ENCODE assay signal across 8 mouse cellular contexts in genomic region chr1:87041814-87042438, GRCm38 (mm10). TPM values are rescaled to one million over a fixed set of nuclear protein-coding genes. Genes with fewer than 3 reads are reported as not detected.
A peak's percentile ranks its signal among the peaks of the same experiment; 100 is the strongest.
DNase-seq lines count a peak whose midpoint lies in the region; ATAC-seq and TF ChIP-seq lines count a peak whose summit lies in the region.

No protein-coding gene starts in this region.

- no peak for TF ChIP-seq POLR2A in olfactory bulb, adult 2 months (IDR thresholded peaks at IDR 0.05; ENCODE audit: insufficient read depth, low read depth, low read length)

- no peak for TF ChIP-seq EP300 in liver, postnatal 0 days (IDR thresholded peaks at IDR 0.05; ENCODE audit: low read depth)

- H3K27ac ChIP-seq in forebrain, embryonic 10.5 days: no peak overlapping the region
- no peak overlapping the region for H3K27ac ChIP-seq in liver, postnatal 0 days (ENCODE audit: low read depth)
- H3K27ac ChIP-seq in olfactory bulb, adult 2 months (ENCODE audit: insufficient read depth, low read depth, low read length): no peak overlapping the region

- intact Hi-C loops in heart, postnatal 36 days (cut with DNase I): loop anchor here (1.0 to 5.0 kb wide), 5 partner anchors 70 to 424 kb away; no protein-coding TSS in a partner anchor

- H3K36me3 ChIP-seq in forebrain, embryonic 10.5 days (replicated peaks): 0 out of 2 replicates have a peak, but pooled peaks cover 11% of the 10 kb centered on the region
- H3K36me3 ChIP-seq in liver, postnatal 0 days (replicated peaks; ENCODE audit: insufficient read depth, low read length): no peaks in the 10 kb centered on the region

- peak; percentile 95 for TF ChIP-seq CTCF in liver, postnatal 0 days (IDR thresholded peaks at IDR 0.05; ENCODE audit: low read depth)
- peak; percentile 64 for TF ChIP-seq CTCF in olfactory bulb, adult 2 months (IDR thresholded peaks at IDR 0.05; ENCODE audit: insufficient read depth, low read depth, low read length)

- H3K4me2 ChIP-seq in liver, postnatal 0 days (ENCODE audit: low read depth, low read length): no peak overlapping the region

- ATAC-seq in liver, postnatal 0 days: peak; percentile 23; the same call in 1 of the 2 replicates

- H3K27me3 ChIP-seq in forebrain, embryonic 10.5 days (ENCODE audit: poor library complexity, severe bottlenecking): no peaks in the 10 kb centered on the region
- no peaks in the 10 kb centered on the region for H3K27me3 ChIP-seq in liver, postnatal 0 days (ENCODE audit: insufficient read depth, low read length)

- H3K4me3 ChIP-seq in forebrain, embryonic 10.5 days: no peak overlapping the region
- H3K4me3 ChIP-seq in liver, postnatal 0 days (ENCODE audit: low read depth, low read length): no peak overlapping the region
- no peak overlapping the region for H3K4me3 ChIP-seq in olfactory bulb, adult 2 months (ENCODE audit: insufficient read depth, low read depth, low read length)

- no peaks in the 10 kb centered on the region for H3K9me3 ChIP-seq in forebrain, embryonic 10.5 days
- H3K9me3 ChIP-seq in liver, postnatal 0 days (ENCODE audit: low read length): no peaks in the 10 kb centered on the region

- WGBS in forebrain, embryonic 10.5 days: 0% methylated on average over 1 of the region's 1 CpGs
- WGBS in large intestine, adult 2 months: 3% methylated on average over 1 of the region's 1 CpGs
- WGBS in liver, postnatal 0 days (ENCODE audit: insufficient replicate concordance): 3% methylated on average over 1 of the region's 1 CpGs
- 0% methylated on average over 1 of the region's 1 CpGs for WGBS in olfactory bulb, adult 2 months

- no peak overlapping the region for H3K9ac ChIP-seq in liver, postnatal 0 days (replicated peaks)

- DNase-seq in ES-CJ7 (ENCODE audit: low read depth, low spot score): peak; percentile 62
- DNase-seq in c-Kit-positive CD71-negative TER-119-negative erythroid progenitor cells, embryonic 14.5 days (ENCODE audit: low read depth): peak; percentile 57
- peak; percentile 74 for DNase-seq in forebrain, embryonic 10.5 days (ENCODE audit: extremely low spot score, low spot score)
- DNase-seq in heart, postnatal 36 days: peak; percentile 72 to 76
- peak; percentile 24 for DNase-seq in large intestine, adult 2 months (ENCODE audit: low read depth, low spot score)
- peak; percentile 75 for DNase-seq in liver, postnatal 0 days
- peak; percentile 58 to 63 for DNase-seq in thymus, postnatal 36 days

- peaks cover 9% of the 10 kb centered on the region; the same call in 1 of the 2 replicates for H3K4me1 ChIP-seq in forebrain, embryonic 10.5 days
- H3K4me1 ChIP-seq in liver, postnatal 0 days (ENCODE audit: insufficient read depth): no peaks in the 10 kb centered on the region
- no peaks in the 10 kb centered on the region for H3K4me1 ChIP-seq in olfactory bulb, adult 2 months (ENCODE audit: control insufficient read depth, insufficient read depth, low read length)

RNA-seq across cellular contexts. Expression of gene Alppl2, which starts 47.8 kb away (rescaled TPM):
- not detected in 2 replicates for polyA plus RNA-seq in forebrain, embryonic 10.5 days (2016; fragmentation: Nextera tagmentation; extraction: Ambion mirVana)
- not detected for total RNA-seq in heart, postnatal 36 days (2021)
- 1.5 and 6.3 TPM in 2 replicates for polyA plus RNA-seq in large intestine, adult 2 months (2012; rRNA removed)
- polyA plus RNA-seq in liver, postnatal 0 days (2015; fragmentation: Nextera tagmentation; extraction: Ambion mirVana): not detected in 2 replicates
- polyA plus RNA-seq in olfactory bulb, adult 2 months (2012; ENCODE audit: insufficient read depth, insufficient read length, low replicate concordance, missing spikeins): not detected in 2 replicates

RNA-seq across cellular contexts. Expression of gene Alpi, which starts 59.5 kb away (rescaled TPM):
- not detected in 2 replicates for polyA plus RNA-seq in forebrain, embryonic 10.5 days (2016; fragmentation: Nextera tagmentation; extraction: Ambion mirVana)
- total RNA-seq in heart, postnatal 36 days (2021): not detected
- polyA plus RNA-seq in large intestine, adult 2 months (2012; rRNA removed): 177 and 718 TPM in 2 replicates
- not detected in 2 replicates for polyA plus RNA-seq in liver, postnatal 0 days (2015; fragmentation: Nextera tagmentation; extraction: Ambion mirVana)
- not detected in 2 replicates for polyA plus RNA-seq in olfactory bulb, adult 2 months (2012; ENCODE audit: insufficient read depth, insufficient read length, low replicate concordance, missing spikeins)

Comparison
In these comparisons a context has a peak if more than half of its experiments do, and no peak if none do; other contexts are left out.
1. DNase-seq: peak in every context shown above with its lines; median percentile 75 in liver, postnatal 0 days; 74 in forebrain, embryonic 10.5 days; 74 in heart, postnatal 36 days; 62 in ES-CJ7; 60 in thymus, postnatal 36 days; 57 in c-Kit-positive CD71-negative TER-119-negative erythroid progenitor cells, embryonic 14.5 days; 24 in large intestine, adult 2 months.
2. RNA of gene Alpi, which starts 59.5 kb away (polyA plus RNA-seq): 177 to 718 TPM in large intestine, adult 2 months; not detected in forebrain, embryonic 10.5 days, not detected in liver, postnatal 0 days and not detected in olfactory bulb, adult 2 months; every median in the first group is over 100 times any median in the second.